Mouse (Mus musculus): Measurements from ENCODE around the gene Fcgrt. TPM values are rescaled to one million over a fixed set of nuclear protein-coding genes. Genes with fewer than 3 reads are reported as not detected.
"Not testable (repeated sequence)": the region's sequence is repeated elsewhere in the genome, so short reads cannot be mapped to it uniquely, and the experiment has no call there.

Fcgrt gene
- total RNA-seq, 1 experiment from 2014 or later, result 4.7 TPM

DNA sequence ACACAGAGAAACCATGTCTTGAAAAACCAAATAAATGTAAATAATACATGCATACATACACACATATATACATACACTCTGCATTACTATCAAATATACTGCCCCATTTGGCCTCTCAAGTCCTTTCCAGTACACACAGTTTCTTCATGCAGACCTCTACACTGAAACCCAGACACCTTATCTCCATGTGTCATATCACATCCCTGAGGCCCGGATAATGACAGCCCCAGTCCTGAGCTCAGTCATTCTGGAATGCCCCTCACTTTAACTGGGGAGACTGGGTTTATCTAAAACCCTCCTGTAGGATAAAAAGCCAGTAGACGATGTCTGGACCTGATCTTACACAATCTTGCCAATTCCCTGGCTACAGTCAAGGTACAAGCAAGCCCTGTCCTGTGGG, 9.8 kb upstream of the Fcgrt start:
- ATAC-seq (replicated peaks; ENCODE audit: low read depth, poor library complexity, severe bottlenecking), result no peak

DNA sequence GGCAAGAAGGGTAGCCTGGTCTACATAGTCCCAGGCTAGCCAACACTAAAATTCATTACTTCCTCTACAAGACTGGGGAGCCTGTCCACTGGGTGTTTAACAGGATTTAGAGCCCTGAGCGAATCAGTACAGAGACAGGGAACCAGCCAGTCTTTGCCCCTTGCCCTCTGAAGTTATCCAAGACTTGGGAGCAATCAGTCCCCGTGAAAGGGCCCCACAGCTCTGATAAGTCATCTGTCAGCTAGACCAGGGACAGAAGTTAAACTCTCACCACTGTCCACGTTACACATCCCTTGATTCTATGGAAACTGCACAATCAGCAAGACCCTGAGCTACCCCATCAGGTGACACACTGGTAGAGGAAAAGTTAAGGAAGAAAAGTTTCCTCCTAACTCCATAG, 8.9 kb upstream of the Fcgrt start:
- ATAC-seq (replicated peaks; ENCODE audit: low read depth, poor library complexity, severe bottlenecking), result no peak

DNA sequence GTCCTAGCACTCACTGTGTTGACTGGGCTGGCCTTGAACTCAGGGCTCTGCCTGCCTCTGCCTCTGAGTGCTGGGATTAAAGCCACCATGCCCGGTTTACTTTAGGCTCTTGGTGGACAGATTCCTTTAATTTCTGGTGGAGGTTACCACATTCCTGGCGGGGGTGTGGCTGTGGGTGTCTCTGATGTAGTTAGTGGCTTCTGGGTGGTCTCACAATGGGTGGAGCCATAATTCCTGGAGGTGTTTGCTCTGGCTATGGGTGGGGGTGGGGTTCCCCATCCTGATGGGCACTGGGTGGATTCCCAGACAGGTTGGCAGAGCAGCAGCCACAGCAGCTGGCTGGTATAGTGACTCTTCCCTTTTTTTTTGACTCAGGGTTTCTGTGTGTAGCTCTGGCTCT, 8.3 kb upstream of the Fcgrt start:
- no peak for ATAC-seq (replicated peaks; ENCODE audit: low read depth, poor library complexity, severe bottlenecking)

DNA sequence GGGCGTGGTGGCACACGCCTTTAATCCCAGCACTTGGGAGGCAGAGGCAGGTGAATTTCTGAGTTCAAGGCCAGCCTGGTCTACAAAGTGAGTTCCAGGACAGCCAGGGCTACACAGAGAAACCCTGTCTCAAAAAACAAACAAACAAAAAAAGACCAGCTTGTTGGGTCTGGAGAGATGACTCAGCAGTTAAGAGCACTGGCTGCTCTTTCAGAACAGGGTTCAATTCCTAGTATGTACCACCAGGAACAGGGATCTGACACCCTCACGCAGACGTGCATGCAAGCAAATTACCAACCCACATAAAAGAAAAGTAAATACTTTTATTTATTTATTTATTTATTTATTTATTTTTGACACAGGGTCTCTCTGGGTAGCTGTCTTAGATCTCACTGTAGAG, 6.4 kb upstream of the Fcgrt start:
- ATAC-seq (replicated peaks; ENCODE audit: low read depth, poor library complexity, severe bottlenecking), result not testable (repeated sequence)

DNA sequence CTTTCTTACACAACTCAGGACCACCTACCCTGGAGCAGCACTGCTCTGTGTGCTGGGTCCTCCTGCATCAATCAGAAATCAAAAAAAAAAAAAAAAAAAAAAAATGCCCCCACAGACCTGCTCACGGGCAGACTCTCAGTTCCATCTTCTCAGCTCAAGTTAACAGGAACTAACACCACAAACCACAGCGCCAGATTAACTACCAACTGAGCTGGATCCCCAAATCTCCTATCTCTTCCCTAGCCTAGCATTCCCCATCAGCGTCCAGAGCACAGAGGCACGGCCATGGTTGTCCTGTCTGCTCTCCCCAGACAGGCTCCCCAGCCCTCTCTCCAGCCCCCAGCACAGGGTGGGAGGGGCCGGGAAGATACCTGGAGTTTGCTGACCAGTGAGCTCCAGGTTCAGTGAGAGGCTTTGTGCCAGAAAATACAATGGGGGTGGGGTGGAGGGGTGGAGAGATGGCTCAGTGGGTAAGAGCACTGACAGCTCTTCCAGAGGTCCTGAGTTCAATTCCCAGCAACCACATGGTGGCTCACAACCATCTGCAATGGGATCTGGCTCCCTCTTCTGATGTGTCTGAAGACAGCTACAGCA, 3.5 kb upstream of the Fcgrt start:
- ATAC-seq (replicated peaks; ENCODE audit: low read depth, poor library complexity, severe bottlenecking), result peak; percentile 56

DNA sequence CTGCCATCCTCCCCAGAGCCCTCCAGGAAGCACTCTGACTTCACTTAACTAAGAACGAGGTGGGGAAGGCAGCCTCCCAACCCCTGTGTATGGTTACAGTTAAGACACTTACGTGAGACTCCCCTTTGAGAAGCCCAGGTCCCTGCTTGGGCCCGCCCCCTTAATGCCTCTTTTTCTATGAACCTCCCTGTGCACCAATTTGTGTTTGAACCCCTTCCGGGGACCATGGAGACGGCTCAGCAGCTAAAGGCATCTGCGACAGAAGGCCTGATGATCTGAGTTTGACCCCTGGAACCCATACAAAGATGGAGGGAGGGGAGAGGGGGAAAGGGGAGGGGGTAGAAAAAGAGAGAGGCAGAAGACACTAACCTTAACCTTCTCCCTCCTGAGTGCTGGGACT, 2.8 kb upstream of the Fcgrt start:
- no peak for ATAC-seq (replicated peaks; ENCODE audit: low read depth, poor library complexity, severe bottlenecking)

DNA sequence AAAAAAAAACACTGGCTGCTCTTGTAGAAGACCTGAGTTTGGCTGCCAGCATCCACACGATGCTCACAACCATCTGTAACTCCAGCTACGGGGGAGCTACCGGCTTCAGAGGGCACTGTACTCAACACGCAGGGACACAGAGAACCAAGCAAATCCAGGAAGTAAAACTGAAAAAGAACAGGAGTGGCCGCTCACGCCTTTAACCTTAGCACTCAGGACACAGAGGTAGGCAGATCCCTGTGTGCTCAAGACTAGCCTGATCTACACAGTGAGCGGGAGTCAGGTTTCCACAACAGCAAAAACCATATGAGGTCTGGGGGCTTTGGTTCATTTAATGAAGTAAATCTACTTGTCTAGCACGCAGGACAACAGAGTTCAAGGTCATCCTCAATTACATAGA, 1.8 kb upstream of the Fcgrt start:
- ATAC-seq (replicated peaks; ENCODE audit: low read depth, poor library complexity, severe bottlenecking), result no peak

DNA sequence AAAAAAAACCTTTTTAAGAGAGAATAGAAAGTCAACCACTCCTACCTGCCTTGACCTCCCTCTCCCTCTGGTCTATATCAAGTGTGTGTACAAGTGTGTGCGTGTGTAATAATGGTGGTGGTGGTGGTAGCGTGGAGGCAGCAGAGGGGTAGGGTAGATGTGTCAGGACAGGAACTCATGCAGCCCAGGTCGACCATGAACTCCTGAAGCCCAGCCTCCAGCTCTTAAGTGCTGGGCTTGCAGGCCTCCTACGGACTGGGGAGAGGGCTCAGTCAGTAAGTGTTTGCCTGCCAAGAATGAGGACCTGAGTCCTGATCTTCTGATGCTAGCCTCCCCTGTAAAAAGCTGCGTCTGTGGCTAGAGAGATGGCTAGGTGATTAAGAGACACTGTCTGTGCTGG, 1.3 kb upstream of the Fcgrt start:
- ATAC-seq (replicated peaks; ENCODE audit: low read depth, poor library complexity, severe bottlenecking), result no peak

DNA sequence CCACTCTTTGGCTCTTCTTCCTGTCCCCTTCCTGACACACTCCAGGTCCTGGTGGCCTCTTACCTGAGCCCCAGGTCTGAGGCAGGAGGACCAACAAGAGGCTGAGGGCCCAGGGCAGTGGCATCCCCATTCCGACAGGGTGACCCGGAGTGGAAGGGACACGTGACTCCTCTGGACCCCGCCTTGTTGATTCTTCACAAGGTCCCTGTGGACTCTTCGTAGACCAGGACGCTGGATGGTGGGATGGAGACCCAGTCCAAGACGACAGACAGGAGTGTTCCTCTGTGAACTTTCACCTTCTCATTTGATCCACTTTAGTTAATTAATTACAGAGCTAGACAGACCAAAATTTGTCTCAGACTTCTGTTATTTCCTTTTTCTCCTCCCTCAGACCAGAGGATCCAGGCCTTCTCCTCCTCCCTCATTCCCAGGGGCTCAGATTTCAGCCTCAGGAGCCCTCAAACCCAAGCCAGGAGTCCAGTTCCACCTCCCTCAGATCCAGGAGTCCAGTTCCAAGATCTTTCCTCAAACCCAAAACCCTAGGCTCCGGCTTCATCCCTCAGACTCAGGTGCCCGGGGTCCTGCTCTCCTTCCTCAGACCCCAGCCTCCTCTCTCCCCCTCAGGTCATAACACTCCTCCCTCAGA, 588 bp downstream of the Fcgrt start:
- no peak for ATAC-seq (replicated peaks; ENCODE audit: low read depth, poor library complexity, severe bottlenecking)

DNA sequence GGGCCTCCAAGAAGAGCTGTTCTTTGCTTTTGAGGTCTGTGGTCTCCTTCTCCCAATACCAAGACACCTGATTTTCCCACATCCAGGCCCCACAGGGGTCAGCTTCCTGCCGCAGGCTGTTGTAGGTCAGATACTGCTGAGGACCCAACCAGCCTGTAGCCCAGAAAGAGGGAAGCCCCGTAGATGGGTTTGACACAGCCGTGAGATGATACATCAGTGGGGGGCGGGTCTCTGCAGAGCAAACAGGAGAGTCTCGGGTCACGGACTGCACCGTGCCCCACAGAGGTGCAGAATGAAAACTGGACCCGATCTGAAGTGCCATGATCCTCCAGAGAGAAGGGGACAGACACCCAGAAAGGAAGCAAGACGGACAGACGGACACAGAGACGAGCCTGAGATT, 1.2 kb downstream of the Fcgrt start:
- ATAC-seq (replicated peaks; ENCODE audit: low read depth, poor library complexity, severe bottlenecking), result no peak

DNA sequence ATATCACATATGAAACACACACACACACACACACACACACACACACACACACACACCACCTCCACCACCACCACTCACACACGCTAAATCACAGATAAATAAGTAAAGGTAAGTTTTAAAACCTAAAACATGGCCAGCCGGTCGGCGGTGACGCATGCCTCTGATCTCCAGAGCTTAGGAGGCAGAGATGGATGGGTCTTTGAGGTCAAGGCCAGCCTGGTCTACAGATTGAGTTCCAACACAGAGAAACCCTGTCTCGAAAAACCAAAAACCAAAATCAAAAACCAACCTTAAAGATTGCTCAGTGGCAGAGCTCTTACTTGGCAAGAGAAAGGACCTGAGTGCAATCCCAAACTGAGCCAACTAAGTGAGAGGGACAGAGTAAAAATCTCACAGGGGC, 3.6 kb downstream of the Fcgrt start:
- ATAC-seq (replicated peaks; ENCODE audit: low read depth, poor library complexity, severe bottlenecking), result no peak

DNA sequence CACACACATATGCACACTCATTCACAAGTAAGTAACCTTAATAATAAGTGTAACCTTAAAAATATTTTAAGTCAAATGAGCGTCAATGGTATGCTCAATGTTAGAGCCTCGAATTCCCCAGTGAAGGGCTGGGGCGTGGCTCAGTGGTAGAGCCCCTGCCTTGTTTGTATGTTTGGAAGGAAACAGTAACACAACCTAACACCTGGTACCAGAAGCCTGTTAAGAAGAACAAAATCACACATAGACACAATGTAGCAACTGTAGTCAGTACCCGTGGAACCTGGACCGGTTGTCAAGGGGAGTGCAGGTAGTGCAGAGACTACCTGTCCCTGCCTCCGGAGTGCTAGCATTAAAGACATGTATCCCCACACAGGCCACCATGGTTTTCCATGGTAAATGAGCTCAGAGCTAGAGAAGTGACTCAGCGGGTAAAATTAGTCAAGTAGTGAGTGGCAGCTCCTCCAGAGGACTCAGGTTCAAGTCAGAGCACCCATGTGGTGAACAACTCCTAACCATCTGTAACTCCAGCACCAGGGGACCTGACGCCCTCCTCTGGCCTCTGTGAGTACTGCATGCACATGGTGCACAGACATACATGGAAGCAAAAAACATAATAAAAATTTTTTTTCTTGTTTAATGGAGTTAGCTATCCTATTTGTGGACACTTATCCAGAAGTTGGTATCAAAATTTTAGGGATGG, 5.0 kb downstream of the Fcgrt start:
- ATAC-seq (replicated peaks; ENCODE audit: low read depth, poor library complexity, severe bottlenecking), result no peak

DNA sequence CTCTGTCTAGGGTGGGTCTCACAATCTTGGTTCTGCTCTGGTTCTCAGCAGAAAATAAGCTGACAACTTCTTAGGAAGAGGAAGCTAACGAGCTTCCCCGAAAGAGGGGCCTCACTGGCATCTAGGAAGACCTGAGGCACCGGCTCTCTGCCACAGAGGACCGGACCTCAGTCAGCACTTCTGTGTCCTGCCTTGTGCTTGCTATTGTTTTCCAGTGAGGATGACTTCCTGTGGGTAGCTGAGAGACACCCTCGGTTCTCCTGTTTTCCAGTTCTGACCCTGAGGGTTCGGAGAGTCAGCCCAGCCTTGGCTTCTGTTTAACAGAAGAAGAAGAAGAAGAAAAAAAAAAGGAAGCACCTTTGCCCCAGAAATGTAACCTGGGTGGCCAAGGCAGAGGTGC, 6.2 kb downstream of the Fcgrt start:
- 0 out of 2 replicates have a peak, but pooled peaks have one; percentile 9 for ATAC-seq (replicated peaks; ENCODE audit: low read depth, poor library complexity, severe bottlenecking)

DNA sequence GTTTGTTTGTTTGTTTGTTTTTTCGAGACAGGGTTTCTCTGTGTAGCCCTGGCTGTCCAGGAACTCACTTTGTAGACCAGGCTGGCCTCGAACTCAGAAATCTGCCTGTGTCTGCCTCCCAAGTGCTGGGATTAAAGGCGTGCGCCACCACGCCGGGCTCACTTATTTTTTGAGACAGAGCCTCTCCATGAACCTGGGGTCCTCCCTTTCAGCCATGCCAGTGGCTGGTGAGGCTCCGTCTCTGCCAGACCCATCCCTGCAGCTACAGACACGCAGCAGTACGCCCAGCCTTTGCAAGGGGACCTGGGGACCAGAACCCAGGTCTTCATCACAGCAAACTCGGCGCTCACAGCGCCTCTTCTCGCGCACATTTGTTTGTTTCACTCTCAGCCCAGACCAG, 7.7 kb downstream of the Fcgrt start:
- not testable (repeated sequence) for ATAC-seq (replicated peaks; ENCODE audit: low read depth, poor library complexity, severe bottlenecking)

DNA sequence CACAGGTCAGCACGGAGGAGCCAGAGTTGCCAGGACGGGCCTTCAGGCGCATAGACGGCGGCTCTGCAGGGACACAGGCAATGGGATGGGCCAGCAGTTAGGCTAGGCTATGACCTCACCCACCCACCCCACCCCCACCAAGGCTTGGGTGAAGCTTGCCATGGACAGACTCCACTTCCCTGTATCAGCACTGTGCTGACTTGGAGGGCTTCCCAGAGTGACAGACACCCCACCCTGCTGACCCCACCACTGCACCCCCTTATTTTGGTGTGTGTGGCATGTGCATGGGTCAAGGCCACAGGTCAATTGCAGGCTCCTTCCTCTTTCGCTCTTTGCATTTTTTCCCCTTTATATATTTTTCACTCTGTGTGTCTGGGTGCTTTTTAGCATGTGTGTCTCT, 8.3 kb downstream of the Fcgrt start:
- ATAC-seq (replicated peaks; ENCODE audit: low read depth, poor library complexity, severe bottlenecking), result no peak

DNA sequence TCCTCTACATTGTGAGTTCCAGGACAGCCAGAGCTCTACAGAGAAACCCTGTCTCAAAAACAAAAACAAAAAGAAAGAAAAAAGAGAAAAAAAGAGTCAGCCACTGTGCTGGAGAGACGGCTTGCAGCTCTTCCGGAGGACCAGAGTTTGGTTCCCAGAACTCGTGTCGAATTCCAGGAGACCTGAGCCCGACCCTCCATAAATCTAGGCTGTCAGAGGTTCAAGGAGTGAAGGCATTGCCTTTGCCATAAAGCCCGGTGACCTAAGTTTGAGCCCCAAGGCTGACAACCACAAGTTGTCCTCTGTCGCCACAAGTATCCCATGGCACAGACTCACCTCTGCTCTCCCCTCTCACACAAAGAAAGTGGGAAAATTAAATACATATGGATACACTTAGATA, 9.5 kb downstream of the Fcgrt start:
- no peak for ATAC-seq (replicated peaks; ENCODE audit: low read depth, poor library complexity, severe bottlenecking)

DNA sequence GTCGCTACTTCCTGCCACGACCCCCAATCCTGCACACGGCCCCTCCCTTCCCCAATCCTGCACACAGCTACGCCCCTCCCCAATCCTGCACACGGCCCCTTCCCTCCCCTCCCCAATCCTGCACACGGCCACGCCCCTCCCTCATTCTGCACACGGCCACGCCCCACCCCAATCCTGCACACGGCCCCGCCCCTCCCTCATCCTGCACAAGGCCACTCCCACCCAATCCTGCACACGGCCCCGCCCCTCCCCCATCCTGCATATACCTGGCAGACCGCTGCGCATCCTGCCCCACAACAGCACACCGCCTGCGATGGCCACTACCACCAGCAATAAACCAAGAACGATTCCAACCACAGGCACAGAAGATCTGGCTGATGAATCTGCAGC, 10.1 kb downstream of the Fcgrt start:
- no peak for ATAC-seq (replicated peaks; ENCODE audit: low read depth, poor library complexity, severe bottlenecking)

DNA sequence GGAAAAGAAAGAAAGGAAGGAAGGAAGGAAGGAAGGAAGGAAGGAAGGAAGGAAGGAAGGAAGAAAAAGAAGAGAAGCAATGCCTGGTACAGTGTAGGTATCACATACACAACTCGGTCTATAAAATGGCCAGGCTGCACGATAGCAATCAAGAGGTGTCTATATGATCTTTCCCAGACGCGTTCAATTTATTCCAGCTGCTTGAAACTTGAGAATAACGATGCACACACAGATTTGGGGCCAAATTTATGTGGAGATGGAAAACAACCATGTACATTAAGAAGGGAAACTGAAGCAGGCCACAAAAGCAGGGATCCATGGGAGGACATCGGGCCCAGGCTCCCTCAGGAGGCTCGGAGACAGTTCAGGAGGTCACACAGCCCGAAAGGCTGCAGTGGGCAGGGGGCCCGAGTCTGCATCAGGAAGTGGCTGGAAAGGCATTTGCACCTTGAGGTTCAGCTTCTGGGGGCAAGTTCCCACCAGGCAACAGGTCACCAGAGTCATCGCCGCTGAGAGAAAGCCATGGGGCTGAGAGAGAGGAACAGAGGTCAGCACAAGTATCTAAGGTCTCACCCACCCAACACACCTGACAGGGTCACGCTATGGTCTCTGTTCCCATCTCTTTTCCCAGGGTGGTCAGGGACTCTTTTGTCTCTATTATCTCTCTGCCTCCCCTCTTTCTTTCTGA, 10.7 kb downstream of the Fcgrt start:
- no peak for ATAC-seq (replicated peaks; ENCODE audit: low read depth, poor library complexity, severe bottlenecking)

DNA sequence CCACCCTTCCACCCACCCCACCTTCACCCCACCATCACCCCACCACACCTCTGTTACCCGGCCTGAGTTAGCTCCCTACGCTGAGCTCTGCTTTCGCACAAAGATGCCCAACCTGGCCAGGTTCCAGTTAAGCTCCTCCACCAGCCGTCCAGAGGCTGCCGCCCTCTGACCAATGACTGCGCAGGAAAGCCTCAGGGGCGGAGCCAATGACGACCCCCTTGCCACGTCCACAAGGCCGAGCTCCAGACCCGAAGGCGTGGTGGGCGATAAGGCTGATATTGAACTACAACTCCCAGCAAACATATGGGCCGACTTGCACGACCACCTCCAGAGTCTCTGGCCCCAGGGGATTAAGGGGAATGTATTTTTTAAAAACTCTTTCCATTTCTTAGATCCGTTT, 11.6 kb downstream of the Fcgrt start, which contains the start of gene Rcn3:
Gene Rcn3 (minus strand): TSS at position 174 of the 400 bp plus-strand sequence.
- peak; percentile 84 for ATAC-seq (replicated peaks; ENCODE audit: low read depth, poor library complexity, severe bottlenecking)

DNA sequence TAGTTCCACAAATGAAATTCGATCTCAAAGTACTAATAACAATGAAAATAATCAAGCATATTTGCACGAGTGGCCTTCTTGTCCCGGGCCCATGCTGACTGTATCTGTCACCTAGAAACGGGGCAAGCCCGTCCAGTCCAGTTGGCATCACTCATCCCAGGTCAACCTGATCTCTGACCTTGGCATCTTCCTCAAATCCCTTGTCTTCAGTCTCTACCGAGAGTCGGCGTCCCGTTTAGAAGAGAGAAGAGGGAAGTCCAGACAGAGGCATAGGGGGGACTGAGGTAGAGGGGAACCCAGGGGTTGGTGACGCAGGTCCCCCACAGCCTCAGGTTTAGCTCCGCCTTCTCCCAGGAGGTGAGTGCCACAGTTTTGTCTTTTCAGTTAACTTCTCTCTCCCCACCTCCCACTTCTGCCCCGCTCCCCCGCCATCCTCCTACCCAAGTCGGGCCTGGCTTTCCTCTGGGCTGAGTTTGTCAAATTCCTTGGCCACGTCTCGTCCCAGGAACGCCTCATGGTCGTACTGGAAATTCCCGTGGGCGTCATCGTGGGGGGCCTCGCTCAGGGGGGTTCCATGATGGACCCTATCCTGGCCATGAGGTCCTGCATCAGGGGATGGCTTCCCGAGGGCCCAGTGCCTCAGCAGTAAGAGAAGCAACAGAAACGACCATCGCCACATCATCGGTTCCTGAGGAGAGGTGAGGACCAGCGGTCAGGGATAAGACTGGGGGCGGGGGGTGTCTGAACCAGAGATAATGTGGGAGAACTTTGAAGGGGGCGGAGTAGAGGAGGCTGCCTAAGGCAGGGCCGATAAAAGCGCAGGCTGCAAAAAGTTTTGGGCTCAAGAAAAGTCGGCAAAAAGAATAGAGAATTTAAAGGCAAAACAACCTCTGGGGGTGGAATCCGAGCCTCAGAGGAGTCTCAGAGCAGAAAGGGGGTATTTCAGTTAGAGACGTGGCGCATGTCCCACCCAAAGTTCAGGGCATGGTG, 12.4 kb downstream of the Fcgrt start:
- peak; percentile 61 for ATAC-seq (replicated peaks; ENCODE audit: low read depth, poor library complexity, severe bottlenecking)
